In the genomic region with DNA sequence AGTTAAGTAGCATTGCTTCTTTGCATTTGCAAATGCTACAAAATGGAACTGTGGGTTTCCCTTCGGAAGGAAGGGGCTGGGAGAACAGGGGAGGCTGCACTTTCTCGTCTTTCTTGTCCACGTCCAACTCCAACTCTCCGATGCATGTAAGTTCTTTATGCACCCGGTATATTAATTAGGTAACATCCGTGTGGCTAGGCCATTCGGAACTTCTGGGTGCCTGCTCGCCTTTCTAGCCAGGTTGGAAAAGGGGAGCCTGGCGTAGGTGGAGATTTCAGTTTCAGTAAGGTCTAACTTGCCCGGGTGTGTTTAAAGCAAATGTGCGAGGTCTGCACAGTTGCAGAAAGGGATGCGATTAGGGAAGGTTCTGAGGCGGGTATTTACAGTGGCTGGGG, we compare ENCODE assay signal across 8 mouse cellular contexts. TPM values are rescaled to one million over a fixed set of nuclear protein-coding genes. Genes with fewer than 3 reads are reported as not detected.
A peak's percentile ranks its signal among the peaks of the same experiment; 100 is the strongest.
DNase-seq lines count a peak whose midpoint lies in the region; ATAC-seq and TF ChIP-seq lines count a peak whose summit lies in the region.

No protein-coding gene starts in this region.

- peaks cover 3% of the 10 kb centered on the region; the same call in 1 of the 2 replicates for H3K4me1 ChIP-seq in kidney, postnatal 0 days (replicated peaks; ENCODE audit: insufficient read depth, low read length)
- peaks cover 29% of the 10 kb centered on the region for H3K4me1 ChIP-seq in embryonic facial prominence, embryonic 15.5 days
- peaks cover 5% of the 10 kb centered on the region; the same call in 1 of the 2 replicates for H3K4me1 ChIP-seq in hindbrain, postnatal 0 days (ENCODE audit: insufficient read depth, low read length)

- WGBS in kidney, postnatal 0 days: 1% methylated on average over 13 of the region's 13 CpGs
- WGBS in embryonic facial prominence, embryonic 15.5 days: 2% methylated on average over 13 of the region's 13 CpGs
- WGBS in hindbrain, postnatal 0 days: 1% methylated on average over 13 of the region's 13 CpGs

- no peaks in the 10 kb centered on the region for H3K9me3 ChIP-seq in kidney, postnatal 0 days (replicated peaks; ENCODE audit: low read length)
- H3K9me3 ChIP-seq in embryonic facial prominence, embryonic 15.5 days (replicated peaks): no peaks in the 10 kb centered on the region
- H3K9me3 ChIP-seq in hindbrain, postnatal 0 days (ENCODE audit: low read length): no peaks in the 10 kb centered on the region

- peak; percentile 21 for DNase-seq in kidney, postnatal 0 days (ENCODE audit: low spot score)
- no peak for DNase-seq in kidney, postnatal 25 days
- no peak for DNase-seq in hindbrain, postnatal 0 days (ENCODE audit: low spot score)
- no peak for DNase-seq in gastrocnemius, adult 8-10 months (ENCODE audit: low spot score in 2 of 2)
- DNase-seq in right cerebral cortex, adult 2 months (ENCODE audit: low spot score in 2 of 2): no peak

- no peaks in the 10 kb centered on the region for H3K79me2 ChIP-seq in myocyte (ENCODE audit: control insufficient read depth, insufficient read depth)

- no peak overlapping the region for H3K27ac ChIP-seq in kidney, postnatal 0 days
- no peak overlapping the region for H3K27ac ChIP-seq in embryonic facial prominence, embryonic 15.5 days (replicated peaks)
- H3K27ac ChIP-seq in hindbrain, postnatal 0 days: peak overlapping the region; percentile 66; the same call in 1 of the 2 replicates

- peak overlapping the region; percentile 97 for H3K4me2 ChIP-seq in kidney, postnatal 0 days (ENCODE audit: low read length)
- H3K4me2 ChIP-seq in embryonic facial prominence, embryonic 15.5 days (replicated peaks): peak overlapping the region; percentile 93
- peak overlapping the region; percentile 75 for H3K4me2 ChIP-seq in hindbrain, postnatal 0 days (ENCODE audit: low read depth, low read length)
- peak overlapping the region; percentile 88 for H3K4me2 ChIP-seq in myocyte (ENCODE audit: low read depth)

- 0 out of 2 replicates have a peak overlapping the region, but pooled peaks have one; percentile 31 for H3K9ac ChIP-seq in kidney, postnatal 0 days (ENCODE audit: low read depth, low read length)
- H3K9ac ChIP-seq in embryonic facial prominence, embryonic 15.5 days: peak overlapping the region; percentile 54
- H3K9ac ChIP-seq in hindbrain, postnatal 0 days (replicated peaks; ENCODE audit: low read length): peak overlapping the region; percentile 63

- peak overlapping the region; percentile 80 for H3ac ChIP-seq in myocyte (ENCODE audit: control insufficient read depth, insufficient read length)

- H3K36me3 ChIP-seq in kidney, postnatal 0 days (ENCODE audit: insufficient read depth, low read length): no peaks in the 10 kb centered on the region
- no peaks in the 10 kb centered on the region for H3K36me3 ChIP-seq in embryonic facial prominence, embryonic 15.5 days
- no peaks in the 10 kb centered on the region for H3K36me3 ChIP-seq in hindbrain, postnatal 0 days (ENCODE audit: insufficient read depth, low read length)
- no peaks in the 10 kb centered on the region for H3K36me3 ChIP-seq in myocyte (ENCODE audit: control insufficient read depth, insufficient read depth)

- TF ChIP-seq CTCF in kidney, postnatal 0 days (IDR thresholded peaks at IDR 0.05; ENCODE audit: low read depth): no peak
- TF ChIP-seq CTCF in hindbrain, postnatal 0 days (IDR thresholded peaks at IDR 0.05; ENCODE audit: low read depth): no peak

- H3K4me3 ChIP-seq in kidney, postnatal 0 days (replicated peaks; ENCODE audit: low read depth, low read length): peak overlapping the region; percentile 59
- H3K4me3 ChIP-seq in embryonic facial prominence, embryonic 15.5 days (replicated peaks): peak overlapping the region; percentile 66
- H3K4me3 ChIP-seq in hindbrain, postnatal 0 days (ENCODE audit: low read length): peak overlapping the region; percentile 69
- peak overlapping the region; percentile 42 for H3K4me3 ChIP-seq in myocyte

- no peak for ATAC-seq in kidney, postnatal 0 days (replicated peaks; ENCODE audit: low FRiP score, low read depth)
- ATAC-seq in embryonic facial prominence, embryonic 15.5 days (ENCODE audit: insufficient number of reproducible peaks, low FRiP score, low TSS enrichment, low read depth): no peak
- no peak for ATAC-seq in hindbrain, postnatal 0 days
- ATAC-seq in monocyte, adult 5-6 weeks (replicated peaks; ENCODE audit: insufficient number of reproducible peaks, low FRiP score, low TSS enrichment, poor library complexity, severe bottlenecking): no peak

- TF ChIP-seq POLR2A in myocyte (IDR thresholded peaks at IDR 0.05; ENCODE audit: insufficient read length, low read depth): no peak

- H3K27me3 ChIP-seq in kidney, postnatal 0 days (ENCODE audit: insufficient read depth, low read length): peaks cover 24% of the 10 kb centered on the region
- H3K27me3 ChIP-seq in embryonic facial prominence, embryonic 15.5 days: peaks cover 44% of the 10 kb centered on the region
- no peaks in the 10 kb centered on the region for H3K27me3 ChIP-seq in hindbrain, postnatal 0 days (ENCODE audit: insufficient read depth, low read length)
- H3K27me3 ChIP-seq in myocyte (ENCODE audit: control insufficient read depth, insufficient read depth, insufficient read length): no peaks in the 10 kb centered on the region

TF ChIP-seq in myocyte, 11 proteins besides CTCF, POLR2A, EP300 and RAD21:
- TF ChIP-seq CEBPB (IDR thresholded peaks at IDR 0.05; ENCODE audit: insufficient read depth, poor library complexity, severe bottlenecking): no peak
- TF ChIP-seq POLR2AphosphoS2 (IDR thresholded peaks at IDR 0.05; ENCODE audit: insufficient read length, low read depth): no peak
- TF ChIP-seq SRF (IDR thresholded peaks at IDR 0.05; ENCODE audit: control insufficient read depth, insufficient read length, low read depth): no peak
- TF ChIP-seq REST (IDR thresholded peaks at IDR 0.05; ENCODE audit: insufficient read depth, insufficient read length): no peak
- no peak for TF ChIP-seq E2F4 (IDR thresholded peaks at IDR 0.05; ENCODE audit: insufficient read depth)
- no peak for TF ChIP-seq USF1 (IDR thresholded peaks at IDR 0.05; ENCODE audit: low read depth)
- no peak for TF ChIP-seq TCF3 (IDR thresholded peaks at IDR 0.05; ENCODE audit: insufficient read length, low read depth)

RNA-seq across cellular contexts. Expression of a gene that starts 3.6 kb away (rescaled TPM):
- polyA plus RNA-seq in kidney, postnatal 0 days (2015; fragmentation: Nextera tagmentation; extraction: Ambion mirVana): 0.82 and 1.3 TPM in 2 replicates
- 6.2 and 6.6 TPM in 2 replicates for polyA plus RNA-seq in embryonic facial prominence, embryonic 15.5 days (2015; fragmentation: Nextera tagmentation; extraction: Ambion mirVana)
- 34.9 and 40.6 TPM in 2 replicates for total RNA-seq in hindbrain, postnatal 0 days (2014; rRNA removed)
- 44.5 and 44.9 TPM in 2 replicates for polyA plus RNA-seq in hindbrain, postnatal 0 days (2015; fragmentation: Nextera tagmentation; extraction: Ambion mirVana)
- polyA plus RNA-seq in myocyte (2012; fragmentation: generic; extraction: Trizol): 2.8 TPM
- under 1 TPM; 0.39 to 0.74 (median 0.52) TPM for total RNA-seq in gastrocnemius, adult 8-10 months (2022)
- total RNA-seq in monocyte, adult 5-6 weeks (2017): not detected in 3 replicates
